Mouse (Mus musculus) retina, postnatal 1 day (tissue): ENCODE measurements around the gene Fat3.

ENCODE experiments used
- DNase-seq: peaks from one replicate; pipeline ENCODE4 v3.0.0-alpha.2; 2012

Fat3 gene

DNA sequence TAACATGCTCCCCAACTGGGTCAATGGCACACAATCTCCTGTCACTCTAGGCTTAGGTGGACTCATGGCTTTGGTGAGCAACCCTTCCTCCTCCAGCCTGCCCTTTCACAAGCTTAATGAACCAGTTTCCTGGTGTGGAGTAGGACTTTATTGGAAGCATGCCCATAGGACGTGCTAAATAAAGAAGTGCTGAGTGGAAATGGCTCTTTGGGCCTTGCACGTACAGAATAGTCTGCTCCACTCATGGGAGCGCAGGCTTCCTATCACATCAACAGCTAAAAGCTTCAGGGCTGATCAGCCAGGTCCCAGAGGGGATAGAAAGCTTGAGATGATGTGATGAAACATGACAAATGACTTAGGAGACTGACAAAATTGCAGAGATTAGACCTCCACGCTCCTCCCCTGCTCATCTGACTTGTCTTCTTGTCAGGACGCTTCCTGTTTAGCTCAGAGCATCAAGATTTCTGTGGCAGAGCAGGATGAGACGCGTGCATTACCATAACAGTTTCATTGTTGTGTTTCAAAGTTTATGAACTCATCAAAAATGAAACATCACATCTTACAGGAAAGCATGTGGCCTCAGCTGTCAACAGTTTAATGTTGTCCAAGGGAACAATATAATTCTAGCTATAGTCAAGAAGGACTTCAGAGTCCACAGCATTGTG is 386.1 kb downstream of the Fat3 start:
- DNase-seq: peak; percentile 88

DNA sequence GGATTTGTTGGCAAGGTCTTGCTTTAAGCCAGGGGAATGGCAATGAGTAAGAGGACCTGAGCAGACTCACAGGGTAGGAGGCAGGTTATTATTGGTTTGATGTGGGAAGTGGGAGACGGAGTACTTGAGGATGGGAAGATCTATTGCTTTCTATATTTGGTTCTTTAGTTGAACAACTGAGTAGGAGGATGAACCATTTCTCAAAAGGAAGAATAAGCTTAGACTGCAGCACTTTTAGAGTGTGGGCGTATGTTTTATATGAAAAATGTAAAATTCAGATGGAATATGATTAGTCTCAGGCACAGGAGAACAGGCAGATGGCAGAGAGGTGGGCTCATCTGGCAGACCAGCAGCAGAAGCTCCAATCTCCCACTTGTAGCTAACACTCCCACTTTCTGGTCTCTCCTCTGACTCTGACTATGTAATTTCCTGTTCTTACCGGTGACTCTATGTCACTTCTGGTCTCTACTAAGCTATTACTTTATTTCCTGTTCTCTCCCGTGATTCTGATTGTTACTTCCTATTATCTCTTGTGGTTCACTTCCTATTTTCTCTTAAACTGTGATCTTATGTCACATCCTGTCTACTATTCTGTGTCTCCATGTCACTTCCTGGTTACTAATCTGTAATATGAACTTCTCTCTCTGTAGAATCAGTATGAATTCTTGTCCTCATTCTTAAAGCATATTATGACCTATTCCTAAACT is 387.0 kb downstream of the Fat3 start:
- no peak for DNase-seq

DNA sequence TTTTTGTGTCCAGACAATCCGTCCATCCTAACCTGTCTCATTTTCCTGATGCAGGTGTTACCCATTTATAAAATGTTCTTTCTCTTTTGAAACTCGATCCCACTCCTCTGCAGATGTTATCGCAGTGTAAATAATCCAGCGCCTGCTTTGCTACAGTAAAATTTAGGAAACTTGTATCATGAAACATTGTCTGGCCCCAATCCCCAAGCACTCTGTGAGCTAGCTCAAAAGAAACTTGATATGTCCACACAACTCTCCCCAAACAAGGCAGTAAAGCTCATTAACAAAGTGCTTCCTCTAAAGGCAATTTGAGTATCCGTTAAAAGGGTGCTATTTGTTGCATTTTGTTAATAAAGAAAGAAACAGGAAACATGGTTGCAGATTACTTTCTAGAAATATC is 393.2 kb downstream of the Fat3 start:
- no peak for DNase-seq

DNA sequence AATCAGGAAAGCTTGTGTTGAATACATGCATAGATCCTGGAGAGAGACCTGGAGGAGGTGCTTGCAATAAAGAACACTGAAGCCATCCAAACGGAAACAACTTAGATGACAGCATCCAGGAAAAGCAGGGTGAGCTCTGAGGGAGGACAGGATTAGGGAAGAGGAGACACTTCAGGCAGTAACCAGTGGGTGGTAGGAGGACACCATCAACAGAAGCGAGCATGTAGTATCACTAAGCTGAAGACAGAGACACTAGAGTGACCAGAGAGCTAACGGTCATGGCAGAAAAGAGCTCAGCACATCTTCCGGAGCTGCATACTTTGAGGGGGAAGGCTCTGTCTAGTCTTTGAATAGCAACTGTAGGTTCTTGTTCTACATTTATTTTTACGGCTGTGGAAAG is 393.7 kb downstream of the Fat3 start:
- peak; percentile 62 for DNase-seq

DNA sequence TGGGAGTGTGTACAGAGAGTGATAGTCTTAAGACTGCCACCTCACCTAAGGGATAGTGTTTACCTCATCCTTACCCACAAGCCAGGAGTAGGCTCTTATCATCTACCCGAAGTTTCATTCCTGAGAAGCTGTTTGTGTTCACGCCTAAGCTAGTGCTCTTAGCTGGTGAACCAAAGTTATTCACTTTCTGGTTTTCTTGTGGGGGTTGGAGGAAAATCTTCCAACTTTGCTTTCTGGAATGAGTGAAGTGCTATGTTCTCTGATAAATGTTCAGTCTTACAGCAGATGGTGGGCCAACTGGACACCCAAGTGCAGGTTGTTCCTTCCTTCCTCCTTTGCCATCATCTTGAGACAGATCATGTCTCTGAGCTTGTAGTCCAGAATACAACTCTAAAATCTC is 402.5 kb downstream of the Fat3 start:
- DNase-seq: no peak

DNA sequence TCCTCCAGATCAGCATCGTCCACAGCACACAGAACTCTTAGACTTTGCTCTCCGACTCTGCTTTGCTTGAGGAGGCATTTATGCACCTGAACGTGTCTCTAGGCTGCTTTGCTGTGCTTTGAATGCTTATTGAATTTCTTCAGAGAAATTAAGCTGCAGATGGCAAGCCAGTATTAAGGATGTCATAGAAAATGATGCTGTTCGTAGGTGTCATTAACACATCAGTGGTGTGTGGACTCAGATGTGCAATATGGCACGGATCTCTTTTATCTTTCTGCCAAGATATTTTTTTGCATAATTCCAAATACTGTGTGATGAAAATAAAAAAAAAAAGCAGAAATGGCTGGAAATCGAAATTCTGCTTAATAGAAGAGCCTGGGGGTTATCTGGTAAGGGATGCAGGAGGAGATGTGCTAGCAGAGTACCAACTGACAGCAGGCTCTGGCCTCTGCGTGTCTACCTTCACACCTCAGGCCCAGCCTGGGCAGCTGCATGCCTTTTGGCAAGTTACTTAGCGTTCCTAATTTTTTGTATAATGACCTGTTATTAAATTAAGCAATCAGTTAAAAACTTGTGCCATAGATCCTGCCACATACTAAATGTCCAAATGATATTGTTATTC is 407.9 kb downstream of the Fat3 start:
- no peak for DNase-seq

DNA sequence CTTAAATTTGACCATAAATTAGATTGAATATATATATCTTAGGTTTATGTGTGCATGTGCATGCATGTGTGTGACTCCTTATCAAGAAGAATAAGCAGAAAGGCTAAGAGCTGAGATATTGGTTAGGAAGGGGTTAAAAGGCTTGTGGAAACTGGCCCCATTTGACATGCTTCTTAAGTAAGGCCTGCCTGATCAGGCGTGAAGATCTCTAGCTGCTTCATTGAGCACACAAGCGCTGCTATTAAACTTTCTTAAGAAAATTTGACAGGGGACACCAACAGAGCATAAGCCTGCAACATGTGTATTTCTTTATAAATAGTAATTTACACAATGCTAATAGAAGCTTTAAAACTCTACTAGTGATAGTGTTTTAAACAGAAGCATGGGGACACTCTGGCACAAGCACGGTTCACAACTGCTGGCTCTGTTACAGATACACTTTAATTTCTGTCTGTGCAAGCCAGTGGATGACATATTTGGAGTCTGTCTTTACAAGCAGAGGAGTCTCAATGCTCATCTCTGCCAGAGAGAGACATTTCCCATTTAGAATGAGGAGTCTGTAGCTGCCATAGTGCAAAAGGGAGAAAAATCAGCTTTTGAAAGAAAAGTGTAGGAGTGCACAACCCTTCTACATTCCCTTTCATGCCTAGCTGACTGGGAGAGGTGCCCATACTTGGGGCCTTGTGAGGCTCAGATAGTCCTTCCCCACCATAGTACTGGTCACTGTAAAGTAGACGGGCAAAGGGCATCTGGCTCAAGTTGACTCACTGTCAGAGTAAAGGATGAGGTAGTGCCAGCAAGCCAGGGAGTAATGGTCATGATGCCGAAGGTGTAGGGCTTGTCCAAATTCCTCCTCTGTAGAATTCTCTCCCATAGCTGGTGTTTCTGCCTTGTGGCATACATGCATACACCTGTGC is 408.8 kb downstream of the Fat3 start:
- DNase-seq: peak; percentile 46

DNA sequence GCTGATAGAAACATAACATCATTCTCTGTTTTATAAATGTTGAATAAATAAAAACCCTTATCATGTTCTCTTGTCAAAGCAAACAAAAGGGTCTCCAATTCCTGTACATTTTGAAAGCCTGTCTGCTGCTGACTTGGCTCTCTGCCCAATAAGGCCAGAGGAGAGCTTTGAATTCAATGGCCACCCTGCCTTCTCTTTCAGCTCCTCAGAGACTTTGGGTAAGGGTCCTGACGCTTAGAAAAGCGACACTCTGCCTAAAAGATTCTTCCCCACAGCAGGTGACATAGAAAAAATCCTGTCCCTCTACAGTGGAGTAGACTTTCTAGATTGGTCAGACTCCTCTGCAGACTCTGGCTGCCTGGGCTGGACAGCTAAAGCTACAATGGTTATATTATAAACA is 421.8 kb downstream of the Fat3 start:
- DNase-seq: peak; percentile 12

DNA sequence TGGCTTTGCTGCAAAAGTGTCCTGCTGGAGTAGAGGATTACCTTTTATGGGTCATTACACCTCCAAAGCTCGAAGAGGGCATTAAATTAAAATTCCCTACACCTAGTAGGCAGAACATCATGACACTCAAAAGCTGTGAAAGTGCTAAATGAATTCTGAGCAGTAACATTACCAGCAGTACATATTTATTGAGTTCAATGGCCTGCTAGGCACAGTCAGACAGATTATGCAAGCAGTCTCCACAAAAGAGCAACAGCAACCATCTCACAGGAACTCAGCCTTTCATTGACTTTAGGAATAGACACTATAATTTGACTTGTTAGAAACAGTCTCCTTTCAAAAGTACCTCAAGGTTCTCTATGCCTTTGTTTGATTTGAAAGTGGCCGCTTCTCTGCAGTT is 426.4 kb downstream of the Fat3 start:
- DNase-seq: no peak

DNA sequence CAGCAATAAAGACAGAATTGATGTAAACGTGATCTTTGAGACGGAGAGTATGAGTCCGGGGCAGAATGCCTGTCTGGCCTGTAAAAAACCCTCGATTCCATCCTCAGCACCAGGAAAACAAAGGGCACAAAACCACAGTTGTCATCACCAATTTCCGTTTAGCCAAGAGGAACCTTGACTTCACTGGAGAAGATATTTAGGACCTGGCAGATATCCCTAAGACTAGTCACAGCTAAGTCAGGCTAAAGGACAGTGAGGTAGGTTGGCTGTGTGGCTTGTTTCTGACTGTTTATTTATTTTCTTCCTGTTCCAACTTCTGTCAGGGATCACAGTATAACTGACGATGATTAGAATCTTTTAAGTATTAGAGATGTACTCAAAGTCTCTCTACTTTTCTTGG is 427.0 kb downstream of the Fat3 start:
- DNase-seq: no peak

DNA sequence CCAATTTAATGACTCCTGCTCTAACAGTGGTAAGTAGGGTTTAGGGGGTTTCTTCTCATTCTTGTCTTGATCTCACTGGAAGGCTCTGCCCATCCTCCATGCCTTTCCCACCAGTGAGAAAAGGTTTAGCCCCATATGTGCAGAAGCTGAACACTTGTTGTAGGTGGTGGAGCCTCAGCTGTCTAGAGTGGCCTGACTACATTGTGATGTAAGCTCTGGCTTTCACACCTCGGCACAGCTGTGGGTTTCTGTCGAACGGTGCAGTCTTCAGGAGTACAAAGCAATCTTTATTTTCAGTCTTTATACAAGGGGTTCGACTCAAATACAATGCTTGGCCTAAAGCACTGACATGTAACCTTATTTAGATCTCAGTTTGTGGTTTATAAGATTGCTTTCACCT is 437.6 kb downstream of the Fat3 start:
- no peak for DNase-seq

DNA sequence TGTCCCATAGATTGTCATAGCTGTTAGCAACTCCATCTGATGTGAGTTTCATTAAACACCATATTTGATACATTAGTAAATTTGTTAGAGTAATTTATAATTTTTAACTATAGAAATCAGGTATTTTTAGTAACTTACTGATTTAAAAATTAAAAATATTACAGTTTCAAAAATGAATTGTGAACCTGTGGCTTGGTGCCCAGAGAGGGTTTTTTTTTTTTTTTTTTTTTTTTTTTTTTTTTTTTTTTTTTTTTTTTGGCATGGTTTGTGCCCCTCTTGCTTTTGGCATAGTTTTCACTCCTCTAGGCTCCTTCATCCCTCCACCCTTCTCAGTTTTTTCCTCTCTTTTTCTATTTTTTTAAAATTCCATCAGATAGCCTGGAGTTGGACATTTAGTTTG is 438.6 kb downstream of the Fat3 start:
- no peak for DNase-seq

DNA sequence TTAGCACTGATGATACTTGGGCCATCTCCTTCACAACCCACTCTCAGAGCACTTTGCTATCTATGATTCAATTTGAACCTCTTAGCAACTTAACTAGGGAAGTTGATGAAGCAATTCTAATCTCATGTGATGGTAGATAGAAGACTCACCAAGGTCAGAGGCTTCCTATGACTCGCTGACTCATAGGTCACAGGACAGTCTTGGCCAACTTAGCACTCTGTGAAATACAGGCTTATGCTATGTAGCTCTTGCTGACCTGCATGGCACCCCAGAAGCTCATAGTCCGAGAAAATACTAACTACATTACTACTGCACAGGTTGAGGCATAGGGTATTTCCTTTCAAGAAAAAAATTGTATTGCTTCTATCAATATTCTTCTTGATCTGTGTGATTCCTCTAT is 454.4 kb downstream of the Fat3 start:
- no peak for DNase-seq

DNA sequence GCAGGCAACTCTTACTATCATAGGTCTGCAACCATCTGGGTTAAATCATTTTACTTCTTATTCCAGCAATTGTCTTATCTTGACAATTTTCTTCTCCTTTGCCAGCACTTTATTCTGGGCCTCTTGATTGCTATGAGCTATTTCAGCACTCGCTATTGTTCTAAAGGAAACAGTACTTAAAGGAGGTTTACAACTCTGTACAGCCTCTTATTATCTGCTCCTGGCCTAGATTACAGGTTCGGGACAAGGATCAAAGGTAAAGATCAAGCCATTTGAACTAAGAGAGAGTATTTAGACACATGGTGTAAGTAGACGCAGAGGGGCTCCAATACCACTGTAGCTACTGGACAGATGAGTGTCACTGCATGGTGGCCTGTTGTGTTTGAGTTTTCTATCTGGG is 463.7 kb downstream of the Fat3 start:
- DNase-seq: no peak

DNA sequence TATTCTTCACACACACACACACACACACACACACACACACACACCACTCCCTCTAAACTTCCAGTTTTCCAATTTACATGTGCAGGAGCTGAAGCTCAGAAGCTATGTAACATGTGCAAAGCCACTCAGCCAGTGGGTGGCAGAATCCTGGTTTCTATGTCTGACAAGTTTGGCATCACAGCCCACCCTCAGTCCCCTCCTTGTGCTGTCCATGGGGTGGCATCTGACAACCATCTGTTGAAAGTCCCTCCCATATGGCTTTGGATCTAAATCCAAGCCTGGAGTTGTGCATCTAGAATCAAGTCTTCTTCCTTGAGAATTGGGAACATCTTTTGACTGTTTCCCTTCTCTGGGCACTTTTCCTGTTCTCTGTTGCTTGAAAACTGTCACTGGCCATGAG is 464.7 kb downstream of the Fat3 start:
- DNase-seq: no peak

DNA sequence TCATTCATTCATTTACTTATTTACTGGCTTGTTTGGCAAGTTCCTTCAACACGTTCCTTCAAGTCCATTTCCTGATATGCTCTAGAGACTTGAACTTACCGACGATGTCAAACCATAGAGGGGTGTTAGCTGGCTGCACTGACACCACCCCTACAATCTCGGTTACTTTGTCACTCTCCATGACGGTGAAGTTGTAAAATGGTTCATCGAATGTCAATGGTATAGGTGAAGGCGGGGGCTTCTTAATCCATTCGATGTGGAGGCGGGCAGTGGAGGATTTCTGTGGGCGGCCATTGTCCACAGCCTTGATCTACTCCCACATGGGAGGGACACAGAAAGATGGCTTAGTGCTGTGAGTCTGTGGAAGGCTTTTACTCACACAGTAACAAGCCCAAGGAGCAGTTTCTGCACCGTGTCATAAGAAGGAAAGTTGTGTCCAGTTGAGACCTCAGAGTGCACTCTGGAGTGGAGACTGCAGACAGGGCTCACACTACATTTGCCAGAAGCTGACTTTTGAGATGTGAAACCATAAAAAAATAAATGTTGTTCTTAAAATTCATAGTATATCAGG is 471.3 kb downstream of the Fat3 start:
- no peak for DNase-seq

DNA sequence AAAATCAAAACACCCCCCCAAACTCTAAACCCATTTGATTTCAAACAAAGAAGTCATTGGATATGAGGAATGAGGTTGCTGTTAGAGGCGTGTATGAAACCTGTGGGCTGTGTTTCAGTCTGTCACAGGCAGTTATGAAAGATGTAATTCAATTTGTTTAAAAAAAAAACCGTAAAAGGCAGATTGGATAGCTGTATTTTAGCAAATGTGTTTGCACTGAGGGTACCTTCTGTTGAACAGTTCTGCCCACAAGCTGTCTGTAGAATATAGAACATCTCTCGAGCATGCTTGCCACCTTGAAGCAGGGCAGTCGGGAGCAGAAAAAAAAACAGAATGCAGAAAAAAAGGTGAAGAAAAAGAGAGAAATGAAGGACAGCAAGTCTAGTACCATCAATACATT is 472.0 kb downstream of the Fat3 start:
- no peak for DNase-seq

DNA sequence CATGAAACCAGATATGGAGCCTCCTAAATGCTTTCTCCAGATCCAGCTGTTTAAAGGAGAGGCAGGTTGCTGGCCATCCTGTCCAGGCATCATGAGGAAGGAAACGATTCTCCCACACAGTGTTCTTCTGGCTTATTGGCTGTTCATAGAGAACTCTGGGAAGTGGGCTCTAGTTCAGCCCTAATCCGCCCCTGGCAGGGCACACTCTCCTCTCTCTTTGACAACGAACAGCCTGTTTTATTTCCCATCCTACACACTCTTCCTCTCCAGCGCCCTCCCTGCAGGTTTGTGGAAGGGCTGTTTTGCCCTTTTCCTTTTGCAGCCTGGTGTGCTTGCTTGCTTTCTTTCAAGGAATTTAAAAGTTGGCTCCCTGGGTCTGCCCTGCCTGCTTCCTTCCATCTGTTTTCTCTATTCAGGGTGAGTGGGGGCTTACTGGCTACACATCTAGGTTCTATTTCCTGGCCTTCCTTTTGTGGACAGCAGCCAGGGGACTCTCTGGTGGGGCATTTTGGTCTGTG is 472.6 kb downstream of the Fat3 start:
- no peak for DNase-seq

DNA sequence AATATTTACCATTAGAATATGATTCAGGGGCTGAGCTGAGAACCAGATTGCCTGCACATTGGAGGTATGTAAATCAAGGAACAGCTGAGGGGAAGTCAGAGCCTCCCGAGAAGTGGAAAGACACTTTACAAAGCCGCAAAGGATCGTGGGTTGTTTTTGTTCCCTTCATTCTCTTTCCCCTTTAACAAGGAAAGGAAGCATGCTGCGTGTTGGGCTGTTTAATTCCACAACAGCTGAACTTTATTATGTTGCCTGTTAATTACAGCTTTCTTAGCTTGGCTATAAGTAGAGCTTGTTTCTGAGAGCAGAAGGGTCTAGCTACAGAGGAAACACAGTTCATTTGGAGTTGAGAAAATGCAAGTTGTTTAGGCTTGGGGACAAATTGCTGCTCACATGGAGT is 475.0 kb downstream of the Fat3 start:
- no peak for DNase-seq

DNA sequence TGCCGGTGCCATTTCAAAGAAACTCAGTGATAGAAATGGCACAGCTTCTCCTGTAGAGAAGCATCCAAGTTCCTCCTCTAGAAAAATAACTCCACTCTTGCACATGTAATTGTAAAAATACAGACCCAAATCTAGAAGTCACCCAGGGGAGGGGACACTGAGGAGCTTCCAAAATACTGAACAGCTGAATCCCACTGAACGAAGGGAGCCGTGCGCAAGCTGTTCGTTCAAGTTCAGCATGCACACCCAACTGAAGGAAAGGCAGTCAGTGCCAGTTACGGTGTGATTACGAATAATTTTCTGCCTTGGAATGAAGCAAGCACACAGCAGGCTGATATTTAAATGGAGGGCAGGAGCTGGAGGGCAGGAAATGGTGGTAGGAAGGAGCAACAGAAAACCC is 476.4 kb downstream of the Fat3 start:
- DNase-seq: no peak

DNA sequence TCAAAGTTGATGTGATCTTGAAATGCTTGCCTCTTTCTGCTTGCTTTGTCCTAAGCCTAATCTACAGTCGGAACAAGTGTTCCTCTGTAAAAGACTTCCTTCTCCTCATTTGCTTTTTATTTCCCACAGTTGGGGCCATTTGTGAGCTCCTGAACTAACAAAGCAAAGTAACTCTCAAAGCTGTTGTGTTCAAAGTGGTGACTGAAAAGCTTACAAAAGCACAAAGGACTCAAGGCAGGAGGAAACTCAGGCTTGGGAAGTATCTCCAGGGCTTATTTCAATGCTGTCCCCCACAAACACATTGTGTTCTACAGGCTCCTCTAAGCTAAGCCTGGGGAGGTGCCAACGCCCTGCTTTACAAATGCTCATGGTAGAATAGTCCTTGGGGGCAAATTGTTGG is 487.0 kb downstream of the Fat3 start:
- no peak for DNase-seq

DNA sequence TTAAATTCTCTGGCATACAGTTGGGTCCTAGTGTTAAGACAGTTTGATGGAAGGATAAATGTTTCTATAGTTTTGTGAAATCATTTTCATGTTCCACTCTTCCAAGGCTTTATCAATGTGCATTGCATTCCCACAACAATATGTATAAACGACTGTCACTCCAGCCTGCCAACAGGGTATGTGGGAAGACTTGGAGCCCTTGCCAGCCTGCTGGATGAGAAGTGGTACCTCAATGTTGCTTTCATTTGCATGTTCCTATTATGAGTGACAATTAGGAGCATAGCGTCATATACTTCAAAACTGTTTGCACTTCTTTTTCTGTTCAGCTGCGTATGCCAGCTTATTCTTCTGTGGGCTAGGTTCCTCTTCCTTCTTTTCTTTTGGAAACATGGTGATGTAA is 489.7 kb downstream of the Fat3 start:
- no peak for DNase-seq

DNA sequence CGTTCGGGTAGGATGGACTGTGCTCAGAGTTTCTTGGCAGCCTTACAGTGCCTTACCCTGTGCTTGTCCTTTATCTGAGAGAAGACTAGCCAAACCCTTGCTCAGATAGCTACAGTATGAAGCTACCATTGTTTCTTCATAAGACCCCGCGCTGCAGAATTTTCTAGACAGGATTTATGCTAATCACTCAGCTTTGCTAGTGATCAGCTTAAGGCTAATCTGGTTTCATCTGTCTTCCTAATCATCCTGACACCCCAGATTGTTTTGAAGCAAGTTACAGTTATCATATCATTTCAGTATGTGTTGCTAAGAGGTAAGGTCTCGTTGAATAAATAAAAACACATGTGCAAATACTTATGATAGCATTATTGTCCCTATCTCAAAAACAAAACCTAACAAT is 493.6 kb downstream of the Fat3 start:
- DNase-seq: peak; percentile 78
